Mouse (Mus musculus) myocyte (in vitro differentiated cells): ENCODE measurements around the gene Tbc1d10c. TPM values are rescaled to one million over a fixed set of nuclear protein-coding genes. Genes with fewer than 3 reads are reported as not detected.

Experiments
- H3K27me3 ChIP-seq: one replicate; pipeline ENCODE4 v1.6.1; 2011; ENCODE audit not compliant: control insufficient read depth, insufficient read depth, insufficient read length
- H3K36me3 ChIP-seq: one replicate; pipeline ENCODE4 v1.6.1; 2011; ENCODE audit not compliant: control insufficient read depth, insufficient read depth
- H3K4me2 ChIP-seq: one replicate; pipeline ENCODE4 v1.6.1; 2011; ENCODE audit warnings: low read depth, control low read depth
- H3K4me3 ChIP-seq: one replicate; pipeline ENCODE4 v1.5.1; 2011; ENCODE audit warnings: mild to moderate bottlenecking, control low read depth, moderate library complexity
- H3K79me2 ChIP-seq: one replicate; pipeline ENCODE4 v1.6.1; 2011; ENCODE audit not compliant: control insufficient read depth, insufficient read depth
- H3ac ChIP-seq: one replicate; pipeline ENCODE4 v1.6.1; 2011; ENCODE audit not compliant: control insufficient read depth, insufficient read length
- CEBPB ChIP-seq: IDR thresholded peaks from 2 replicates; pipeline ENCODE4 v1.6.1; 2011; ENCODE audit warnings: mild to moderate bottlenecking, moderate library complexity; ENCODE audit not compliant: poor library complexity, insufficient read depth, severe bottlenecking
- E2F4 ChIP-seq: IDR thresholded peaks from one replicate; pipeline ENCODE4 v1.6.1; 2011; ENCODE audit warnings: mild to moderate bottlenecking, control low read depth, moderate library complexity; ENCODE audit not compliant: insufficient read depth
- MAX ChIP-seq: IDR thresholded peaks from one replicate; pipeline ENCODE4 v1.6.1; 2011; ENCODE audit warnings: low read depth, mild to moderate bottlenecking, control low read depth
- MYOD1 ChIP-seq, 3 experiments: IDR thresholded peaks; one replicate each; pipeline ENCODE4 v1.6.1; 2011; ENCODE audit warnings: control low read depth in 2 of 3, low read depth in 2 of 3, mild to moderate bottlenecking in 2 of 3, moderate library complexity in 1 of 3; ENCODE audit not compliant: insufficient read length in 2 of 3, control insufficient read depth in 1 of 3
- MYOG ChIP-seq, 3 experiments: IDR thresholded peaks; one replicate each; pipeline ENCODE4 v1.6.1; 2011; ENCODE audit warnings: control low read depth in 2 of 3, low read depth in 2 of 3, mild to moderate bottlenecking in 2 of 3; ENCODE audit not compliant: insufficient read length in 2 of 3, control insufficient read depth in 1 of 3, insufficient read depth in 1 of 3
- POLR2A ChIP-seq: IDR thresholded peaks from one replicate; pipeline ENCODE4 v1.6.1; 2011; ENCODE audit warnings: low read depth, mild to moderate bottlenecking, control low read depth, moderate library complexity; ENCODE audit not compliant: insufficient read length
- POLR2AphosphoS2 ChIP-seq: IDR thresholded peaks from one replicate; pipeline ENCODE4 v1.6.1; 2011; ENCODE audit warnings: low read depth, control low read depth; ENCODE audit not compliant: insufficient read length
- REST ChIP-seq: IDR thresholded peaks from one replicate; pipeline ENCODE4 v1.6.1; 2011; ENCODE audit warnings: mild to moderate bottlenecking, control low read depth, moderate library complexity; ENCODE audit not compliant: insufficient read depth, insufficient read length
- SRF ChIP-seq: IDR thresholded peaks from one replicate; pipeline ENCODE4 v1.6.1; 2011; ENCODE audit warnings: low read depth; ENCODE audit not compliant: control insufficient read depth, insufficient read length
- TCF12 ChIP-seq: IDR thresholded peaks from one replicate; pipeline ENCODE4 v1.6.1; 2011; ENCODE audit warnings: mild to moderate bottlenecking, control low read depth; ENCODE audit not compliant: poor library complexity, insufficient read depth, severe bottlenecking
- TCF3 ChIP-seq: IDR thresholded peaks from one replicate; pipeline ENCODE4 v1.6.1; 2011; ENCODE audit warnings: low read depth, control low read depth; ENCODE audit not compliant: insufficient read length
- USF1 ChIP-seq: IDR thresholded peaks from one replicate; pipeline ENCODE4 v1.6.1; 2011; ENCODE audit warnings: low read depth, mild to moderate bottlenecking, control low read depth, moderate library complexity
- polyA plus RNA-seq: library from polyadenylated mRNA; unstranded; fragments of >200 nt; fragmentation: generic; extraction: Trizol; gene quantifications from one replicate; pipeline ENCODE4 v1.2.1, GENCODE M21; 2012; ENCODE audit warnings: missing spikeins

Gene Tbc1d10c
- polyA plus RNA-seq, 1 experiment, result 0.67 TPM

DNA sequence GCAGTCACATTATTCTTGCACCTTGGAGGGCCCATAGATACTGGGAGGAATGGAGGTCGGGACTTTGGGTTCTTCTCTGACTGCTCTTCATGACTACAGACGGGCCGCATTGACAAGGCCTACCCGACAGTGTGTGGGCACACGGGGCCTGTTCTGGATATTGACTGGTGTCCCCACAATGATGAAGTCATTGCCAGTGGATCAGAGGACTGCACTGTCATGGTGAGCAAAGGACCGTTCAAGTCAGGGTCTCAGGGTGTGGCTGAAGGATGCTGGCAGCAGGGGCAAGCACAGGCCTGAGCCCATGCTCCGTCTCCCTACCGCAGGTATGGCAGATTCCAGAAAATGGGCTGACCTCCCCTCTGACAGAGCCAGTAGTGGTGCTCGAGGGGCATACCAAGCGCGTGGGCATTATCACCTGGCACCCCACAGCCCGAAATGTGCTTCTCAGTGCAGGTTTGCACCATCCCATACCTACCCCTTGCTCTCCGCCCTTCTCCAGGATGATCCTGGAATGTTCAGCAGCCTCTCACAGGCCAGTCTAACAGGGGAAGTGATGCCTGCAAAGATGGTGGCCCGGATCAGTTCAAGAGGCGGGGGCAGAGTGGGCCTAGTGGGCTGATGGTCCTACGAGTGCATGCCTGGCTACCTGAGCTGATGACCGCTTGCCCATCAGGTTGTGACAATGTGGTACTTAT, 41.2 kb downstream of the Tbc1d10c start:
- peaks cover 15% of the 10 kb centered on the region for H3K79me2 ChIP-seq
- H3K36me3 ChIP-seq, result peaks cover 11% of the 10 kb centered on the region
- TF ChIP-seq MYOG (IDR thresholded peaks at IDR 0.05; ENCODE audit: control insufficient read depth in 1 of 3, insufficient read depth in 1 of 3, insufficient read length in 2 of 3, low read depth in 2 of 3) (no peak), SRF (no peak), POLR2A (peak; percentile 11)
- peak overlapping the region; percentile 82 for H3K4me2 ChIP-seq
- H3ac ChIP-seq, result no peak overlapping the region
- H3K4me3 ChIP-seq, result peak overlapping the region; percentile 57
- H3K27me3 ChIP-seq, result no peaks in the 10 kb centered on the region

DNA sequence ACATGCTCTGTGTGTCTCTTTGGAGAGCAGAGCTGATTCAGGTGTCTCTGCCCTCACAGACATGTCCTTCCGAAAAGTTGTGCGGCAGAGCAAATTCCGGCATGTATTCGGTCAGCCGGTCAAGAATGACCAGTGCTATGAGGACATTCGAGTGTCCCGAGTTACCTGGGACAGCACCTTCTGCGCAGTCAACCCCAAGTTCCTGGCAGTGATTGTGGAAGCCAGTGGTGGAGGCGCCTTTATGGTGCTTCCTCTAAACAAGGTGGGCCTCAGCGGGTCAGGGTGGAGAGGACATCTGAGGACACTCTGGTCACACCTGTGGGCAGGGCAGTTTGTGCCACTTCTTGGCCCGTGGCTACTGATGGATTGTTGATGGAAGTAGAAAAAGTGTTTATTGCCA, 41.8 kb downstream of the Tbc1d10c start:
- peak overlapping the region; percentile 82 for H3K4me2 ChIP-seq
- no peak overlapping the region for H3ac ChIP-seq
- H3K79me2 ChIP-seq, result peaks cover 15% of the 10 kb centered on the region
- peaks cover 11% of the 10 kb centered on the region for H3K36me3 ChIP-seq
- no peaks in the 10 kb centered on the region for H3K27me3 ChIP-seq
- TF ChIP-seq MYOD1 (IDR thresholded peaks at IDR 0.05; ENCODE audit: control insufficient read depth in 1 of 3, insufficient read length in 2 of 3, low read depth in 2 of 3) (no peak), POLR2AphosphoS2 (no peak), CEBPB (no peak), TCF3 (no peak), REST (no peak), POLR2A (no peak), USF1 (no peak), TCF12 (no peak), E2F4 (no peak), MAX (no peak), SRF (no peak), MYOG (IDR thresholded peaks at IDR 0.05; ENCODE audit: control insufficient read depth in 1 of 3, insufficient read depth in 1 of 3, insufficient read length in 2 of 3, low read depth in 2 of 3) (no peak)
- peak overlapping the region; percentile 57 for H3K4me3 ChIP-seq

DNA sequence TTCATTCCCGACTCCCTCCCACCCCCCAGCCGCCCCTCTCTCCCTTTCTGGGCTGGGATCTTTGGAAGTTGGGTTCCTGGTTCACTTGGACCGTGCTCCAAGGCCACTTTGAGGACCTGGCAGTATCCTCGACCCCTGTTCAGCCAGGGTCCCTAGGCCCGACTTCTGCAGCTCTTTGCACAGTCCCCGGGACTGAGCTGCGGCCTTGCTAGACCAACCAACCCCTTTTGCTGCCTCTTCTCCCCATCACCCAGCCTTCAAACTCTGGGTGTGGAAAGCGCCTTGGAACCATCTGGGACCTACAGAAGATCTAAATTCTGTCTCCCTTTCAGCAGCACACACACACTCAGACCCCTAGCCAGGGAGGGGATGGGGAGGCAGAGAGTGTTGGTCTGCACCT, 42.3 kb downstream of the Tbc1d10c start:
- Histone ChIP-seq H3K27me3 (no peaks in the 10 kb centered on the region), H3K4me3 (peak overlapping the region; percentile 57), H3K4me2 (peak overlapping the region; percentile 82), H3K36me3 (peaks cover 7% of the 10 kb centered on the region), H3ac (peak overlapping the region; percentile 23), H3K79me2 (peaks cover 15% of the 10 kb centered on the region)
- TF ChIP-seq SRF, result no peak
- TF ChIP-seq TCF3, result no peak
- no peak for TF ChIP-seq POLR2AphosphoS2
- no peak for TF ChIP-seq POLR2A
- TF ChIP-seq E2F4, result no peak
- TF ChIP-seq CEBPB, result no peak
- no peak for TF ChIP-seq MAX
- no peak for TF ChIP-seq REST
- TF ChIP-seq MYOD1 (IDR thresholded peaks at IDR 0.05; ENCODE audit: control insufficient read depth in 1 of 3, insufficient read length in 2 of 3, low read depth in 2 of 3), result no peak
- TF ChIP-seq TCF12, result no peak
- TF ChIP-seq USF1, result no peak
- no peak for TF ChIP-seq MYOG (IDR thresholded peaks at IDR 0.05; ENCODE audit: control insufficient read depth in 1 of 3, insufficient read depth in 1 of 3, insufficient read length in 2 of 3, low read depth in 2 of 3)

DNA sequence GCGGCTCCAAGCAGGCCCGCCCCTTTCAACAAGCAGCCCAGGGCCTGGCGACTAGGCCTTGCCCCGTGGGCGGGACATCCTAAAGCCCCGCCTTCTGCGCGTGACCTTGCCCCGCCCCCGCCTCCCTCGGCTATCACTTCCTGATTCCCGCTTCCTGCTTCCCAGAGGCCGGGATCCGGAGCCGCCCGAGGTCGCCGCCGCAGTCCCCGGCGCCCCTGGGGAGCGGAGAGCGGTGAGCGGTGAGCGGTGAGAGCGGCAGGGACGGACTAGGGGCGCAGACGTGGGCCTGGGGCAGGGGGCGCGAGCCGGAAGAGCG, 42.6 kb downstream of the Tbc1d10c start, which contains the start of gene Coro1b:
Gene Coro1b (plus strand): TSS at position 129 of the 316 bp plus-strand sequence.
- Histone ChIP-seq H3K36me3 (peaks cover 6% of the 10 kb centered on the region), H3K27me3 (no peaks in the 10 kb centered on the region), H3K4me3 (peak within 1 kb of the TSS; percentile 57), H3K79me2 (peaks cover 15% of the 10 kb centered on the region), H3K4me2 (peak within 1 kb of the TSS; percentile 86), H3ac (peak within 1 kb of the TSS; percentile 23)
- TF ChIP-seq POLR2AphosphoS2, result no peak
- peak; percentile 65 for TF ChIP-seq USF1
- peak; percentile 83 for TF ChIP-seq POLR2A

DNA sequence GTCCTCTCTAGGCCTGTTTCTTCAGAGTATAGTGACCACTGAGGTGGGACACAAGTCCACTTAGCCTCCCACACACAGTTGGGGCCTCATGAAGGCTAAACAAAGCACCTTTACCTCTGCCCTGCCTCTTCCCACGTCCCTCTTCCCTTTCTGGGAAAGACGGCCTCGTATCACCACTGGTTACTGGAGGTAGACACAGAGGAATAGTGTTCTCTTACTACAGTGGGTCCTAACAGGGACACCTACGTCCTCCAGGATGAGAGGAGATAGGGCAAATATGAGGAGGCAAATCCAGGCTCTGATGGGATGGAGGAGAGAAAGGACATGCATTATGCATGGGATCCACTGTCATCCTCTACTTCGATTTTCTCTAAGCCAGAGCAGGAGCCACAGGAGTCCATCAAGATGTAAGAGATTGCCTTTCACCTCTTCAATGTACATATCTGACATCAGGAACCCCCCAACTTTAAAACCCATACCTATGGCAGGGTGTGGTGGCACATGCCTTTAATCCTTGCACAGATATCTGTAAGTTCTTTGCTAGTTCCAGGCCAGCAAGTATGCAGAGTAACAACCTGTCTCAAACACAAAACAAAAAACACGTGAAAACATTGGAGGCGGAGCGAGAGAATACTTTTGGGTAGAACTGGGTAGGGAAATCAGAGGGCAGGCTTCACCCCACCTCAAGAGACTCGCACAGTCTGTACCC, 43.1 kb downstream of the Tbc1d10c start:
- Histone ChIP-seq H3K36me3 (peaks cover 6% of the 10 kb centered on the region), H3K4me3 (peak overlapping the region; percentile 57), H3K4me2 (peak overlapping the region; percentile 86), H3K27me3 (no peaks in the 10 kb centered on the region), H3K79me2 (peaks cover 15% of the 10 kb centered on the region), H3ac (peak overlapping the region; percentile 23)
- TF ChIP-seq REST (no peak), MYOG (IDR thresholded peaks at IDR 0.05; ENCODE audit: control insufficient read depth in 1 of 3, insufficient read depth in 1 of 3, insufficient read length in 2 of 3, low read depth in 2 of 3) (no peak), TCF12 (no peak), MYOD1 (IDR thresholded peaks at IDR 0.05; ENCODE audit: control insufficient read depth in 1 of 3, insufficient read length in 2 of 3, low read depth in 2 of 3) (no peak), E2F4 (no peak), SRF (no peak), MAX (no peak), CEBPB (no peak), TCF3 (no peak), USF1 (no peak), POLR2AphosphoS2 (no peak), POLR2A (no peak)
